Mouse (Mus musculus) lung, postnatal 4 days (tissue): ENCODE measurements around the gene Utp20.

ENCODE experiments used
- DNase-seq, 2 experiments: peaks; one replicate each; pipeline ENCODE4 v3.0.0; 2021

Gene Utp20

DNA sequence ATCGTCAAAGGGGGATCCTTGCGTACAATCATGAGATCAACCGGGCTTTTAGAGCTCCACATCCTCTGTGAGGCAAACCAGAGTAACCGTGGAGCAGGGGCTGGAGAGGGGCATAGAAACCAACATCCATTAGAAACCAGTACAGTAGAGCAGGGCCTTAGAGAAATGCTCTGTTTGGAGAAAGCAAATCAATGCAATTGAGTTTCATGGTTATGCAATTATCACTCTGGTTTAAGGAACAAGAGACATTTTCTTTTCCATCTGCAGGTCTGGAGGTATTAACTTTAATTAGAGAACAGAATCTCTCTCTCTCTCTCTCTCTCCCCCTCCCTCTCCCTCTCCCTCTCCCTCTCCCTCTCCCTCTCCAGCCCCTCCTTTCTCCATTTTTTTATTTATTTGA, 111.9 kb downstream of the Utp20 start:
- no peak for DNase-seq

DNA sequence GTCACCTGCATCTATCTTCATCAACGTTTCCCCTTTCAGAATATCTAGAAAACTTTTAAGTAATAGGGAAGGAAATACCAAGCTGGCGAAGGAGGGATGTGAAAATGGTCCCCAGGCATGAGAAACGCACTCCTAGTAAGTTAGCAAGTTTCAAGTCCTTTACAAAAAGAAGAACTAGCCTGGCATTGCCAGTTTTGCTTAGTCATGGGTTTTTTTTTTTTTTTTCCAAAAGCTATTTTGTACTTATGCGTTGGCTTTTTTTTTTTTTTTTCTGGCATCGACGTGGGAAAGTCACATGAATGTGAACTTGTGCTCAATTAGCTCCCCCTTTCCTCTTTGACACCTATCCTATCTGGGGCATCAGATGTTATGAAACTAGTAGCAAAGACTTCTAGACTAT, 114.2 kb downstream of the Utp20 start:
- DNase-seq: no peak

- DNase-seq: no peak
Measured at GRCm38 (mm10) chr10:88708671-88709523, 117.7 kb downstream of the Utp20 start.

GRCm38 (mm10) chr10:88700938-88701337, 125.7 kb downstream of the Utp20 start:
- DNase-seq: no peak
